Mouse (Mus musculus) limb, embryonic 11.5 days (tissue): ENCODE results near the gene Mcam. TPM values are rescaled to one million over a fixed set of nuclear protein-coding genes. Genes with fewer than 3 reads are reported as not detected.
A peak's percentile ranks its signal among the peaks of the same experiment; 100 is the strongest.

ENCODE experiments used
- ATAC-seq: fragments of 200-750 bp; cut with Nextera tagmentation; 2 replicates; pipeline ENCODE4 v1.8.0; 2017; ENCODE audit warnings: low read depth; ENCODE audit not compliant: insufficient number of reproducible peaks, low FRiP score, low TSS enrichment
- DNase-seq: peaks from one replicate; pipeline ENCODE4 v3.0.0-alpha.2; 2015; ENCODE audit warnings: low spot score
- H3K27ac ChIP-seq: fragments of 300-500 bp; sonication (generic); replicated peaks from 2 replicates; pipeline ENCODE4 v1.5.1; 2014; ENCODE audit warnings: low read depth, mild to moderate bottlenecking, low read length
- H3K27me3 ChIP-seq: fragments of 300-500 bp; sonication (generic); 2 replicates; pipeline ENCODE4 v1.6.1; 2014; ENCODE audit warnings: mild to moderate bottlenecking, low read length, mixed read lengths; ENCODE audit not compliant: control insufficient read depth, insufficient read depth
- H3K36me3 ChIP-seq: fragments of 300-500 bp; sonication (generic); 2 replicates; pipeline ENCODE4 v1.6.1; 2014; ENCODE audit warnings: mild to moderate bottlenecking, low read length, moderate library complexity, mixed read lengths; ENCODE audit not compliant: control insufficient read depth, insufficient read depth
- H3K4me1 ChIP-seq: fragments of 300-500 bp; sonication (generic); 2 replicates; pipeline ENCODE4 v1.6.1; 2014; ENCODE audit warnings: low read length, mixed read lengths; ENCODE audit not compliant: control insufficient read depth, insufficient read depth
- H3K4me2 ChIP-seq: fragments of 300-500 bp; sonication (generic); 2 replicates; pipeline ENCODE4 v1.6.1; 2014; ENCODE audit warnings: low read depth, mild to moderate bottlenecking, moderate library complexity; ENCODE audit not compliant: severe bottlenecking
- H3K4me3 ChIP-seq: fragments of 300-500 bp; sonication (generic); 2 replicates; pipeline ENCODE4 v1.5.1; 2014; ENCODE audit warnings: low read depth, low read length
- H3K9ac ChIP-seq: fragments of 300-500 bp; sonication (generic); 2 replicates; pipeline ENCODE4 v1.6.1; 2014; ENCODE audit warnings: mild to moderate bottlenecking, low read length
- H3K9me3 ChIP-seq: fragments of 300-500 bp; sonication (generic); 2 replicates; pipeline ENCODE4 v1.6.1; 2016; ENCODE audit warnings: low read length; ENCODE audit not compliant: control insufficient read depth
- WGBS: fragments of 180-500 bp; shearing (Covaris S2); extraction: QIAGEN DNeasy Blood & Tissue Kit; methylation state at CpG from one replicate; pipeline ENCODE4 v1.1.7; 2014; 5-methylcytosine and 5-hydroxymethylcytosine counted together
- polyA plus RNA-seq: library from polyadenylated mRNA; unstranded; fragments of >200 nt; fragmentation: Nextera tagmentation; extraction: Ambion mirVana; gene quantifications from 2 replicates; pipeline ENCODE4 v1.2.1, GENCODE M21; 2014

Mcam gene
- polyA plus RNA-seq, 1 experiment from 2014 or later, result 12.7 TPM

- Histone ChIP-seq H3K27me3 (no peaks in the 10 kb centered on the region), H3K27ac (no peak overlapping the region), H3K36me3 (no peaks in the 10 kb centered on the region; the same call in 1 of the 2 replicates), H3K4me2 (no peak overlapping the region), H3K4me1 (peaks cover 12% of the 10 kb centered on the region), H3K9ac (no peak overlapping the region), H3K9me3 (no peaks in the 10 kb centered on the region), H3K4me3 (no peak overlapping the region)
- 83% methylated on average over 2 of the region's 2 CpGs for WGBS
- DNase-seq, result no peak
- no peak for ATAC-seq
These were observed 19.8 kb upstream of the Mcam start for GRCm38 (mm10) chr9:44114453-44114852.

GRCm38 (mm10) chr9:44115599-44115998, 18.7 kb upstream of the Mcam start:
- no peaks in the 10 kb centered on the region for H3K9me3 ChIP-seq
- DNase-seq (no peak), ATAC-seq (no peak)
- H3K4me1 ChIP-seq, result peaks cover under 1% of the 10 kb centered on the region
- H3K9ac ChIP-seq, result no peak overlapping the region
- H3K4me2 ChIP-seq, result no peak overlapping the region
- 92% methylated on average over 9 of the region's 9 CpGs for WGBS
- no peak overlapping the region for H3K27ac ChIP-seq
- no peaks in the 10 kb centered on the region for H3K36me3 ChIP-seq
- no peaks in the 10 kb centered on the region for H3K27me3 ChIP-seq
- no peak overlapping the region for H3K4me3 ChIP-seq

- no peak overlapping the region for H3K4me2 ChIP-seq
- no peak overlapping the region for H3K27ac ChIP-seq
- no peak overlapping the region for H3K4me3 ChIP-seq
- no peaks in the 10 kb centered on the region for H3K36me3 ChIP-seq
- 85% methylated on average over 4 of the region's 4 CpGs for WGBS
- no peaks in the 10 kb centered on the region for H3K27me3 ChIP-seq
- H3K9me3 ChIP-seq, result no peaks in the 10 kb centered on the region
- no peak overlapping the region for H3K9ac ChIP-seq
- no peak for ATAC-seq
- no peak for DNase-seq
- no peaks in the 10 kb centered on the region for H3K4me1 ChIP-seq
These were observed 18.1 kb upstream of the Mcam start for GRCm38 (mm10) chr9:44116182-44116581.

GRCm38 (mm10) chr9:44119011-44119410, 15.3 kb upstream of the Mcam start:
- no peak overlapping the region for H3K4me2 ChIP-seq
- no peak overlapping the region for H3K27ac ChIP-seq
- peak; percentile 63 for DNase-seq
- H3K9me3 ChIP-seq, result no peaks in the 10 kb centered on the region
- WGBS, result 49% methylated on average over 5 of the region's 5 CpGs
- no peak for ATAC-seq
- H3K27me3 ChIP-seq, result no peaks in the 10 kb centered on the region
- no peaks in the 10 kb centered on the region for H3K36me3 ChIP-seq
- no peak overlapping the region for H3K9ac ChIP-seq
- no peak overlapping the region for H3K4me3 ChIP-seq
- no peaks in the 10 kb centered on the region for H3K4me1 ChIP-seq

GRCm38 (mm10) chr9:44119948-44120465, 14.3 kb upstream of the Mcam start:
- no peaks in the 10 kb centered on the region for H3K9me3 ChIP-seq
- 73% methylated on average over 8 of the region's 8 CpGs for WGBS

GRCm38 (mm10) chr9:44124317-44124716, 10.0 kb upstream of the Mcam start:
- Histone ChIP-seq H3K4me3 (no peak overlapping the region), H3K27ac (no peak overlapping the region), H3K9ac (no peak overlapping the region), H3K4me1 (peaks cover 5% of the 10 kb centered on the region), H3K27me3 (no peaks in the 10 kb centered on the region), H3K9me3 (no peaks in the 10 kb centered on the region), H3K4me2 (no peak overlapping the region), H3K36me3 (no peaks in the 10 kb centered on the region)
- ATAC-seq, result no peak
- DNase-seq, result no peak
- whole genome bisulfite sequencing, result 80% methylated on average over 6 of the region's 6 CpGs

More at GRCm38 (mm10) chr9:44119948-44120465, 14.3 kb upstream of the Mcam start:
- Histone ChIP-seq H3K4me3 (no peak overlapping the region), H3K27me3 (no peaks in the 10 kb centered on the region), H3K27ac (no peak overlapping the region), H3K4me1 (no peaks in the 10 kb centered on the region), H3K4me2 (no peak overlapping the region), H3K9ac (no peak overlapping the region), H3K36me3 (no peaks in the 10 kb centered on the region)
- no peak for ATAC-seq
- DNase-seq, result no peak

- Histone ChIP-seq H3K27me3 (no peaks in the 10 kb centered on the region), H3K9ac (no peak overlapping the region), H3K4me2 (no peak overlapping the region), H3K9me3 (no peaks in the 10 kb centered on the region), H3K27ac (no peak overlapping the region), H3K4me3 (no peak overlapping the region), H3K36me3 (no peaks in the 10 kb centered on the region), H3K4me1 (peaks cover 12% of the 10 kb centered on the region)
- no peak for DNase-seq
- WGBS, result 60% methylated on average over 5 of the region's 5 CpGs
- no peak for ATAC-seq
These were observed 9.2 kb upstream of the Mcam start for GRCm38 (mm10) chr9:44125026-44125425.

- no peak for ATAC-seq
- Histone ChIP-seq H3K9me3 (no peaks in the 10 kb centered on the region), H3K4me2 (peak overlapping the region; percentile 25; the same call in 1 of the 2 replicates), H3K27ac (no peak overlapping the region), H3K27me3 (no peaks in the 10 kb centered on the region), H3K9ac (no peak overlapping the region), H3K4me1 (peaks cover 19% of the 10 kb centered on the region), H3K36me3 (no peaks in the 10 kb centered on the region), H3K4me3 (no peak overlapping the region)
- peak; percentile 93 for DNase-seq
- 34% methylated on average over 18 of the region's 18 CpGs for WGBS
These were observed 8.5 kb upstream of the Mcam start for GRCm38 (mm10) chr9:44125546-44126428.
